Mouse (Mus musculus) forebrain, embryonic 12.5 days (tissue): ENCODE measurements around the gene Smap1. TPM values are rescaled to one million over a fixed set of nuclear protein-coding genes. Genes with fewer than 3 reads are reported as not detected.

Source experiments
- ATAC-seq: fragments of 200-750 bp; cut with Nextera tagmentation; 2 replicates; pipeline ENCODE4 v1.8.0; 2017; ENCODE audit warnings: moderate TSS enrichment; ENCODE audit not compliant: low FRiP score
- H3K27ac ChIP-seq: fragments of 300-500 bp; sonication (generic); 2 replicates; pipeline ENCODE4 v1.5.1; 2016; ENCODE audit warnings: mild to moderate bottlenecking
- H3K27me3 ChIP-seq: fragments of 300-500 bp; sonication (generic); 2 replicates; pipeline ENCODE4 v1.6.1; 2016; ENCODE audit warnings: mild to moderate bottlenecking
- H3K36me3 ChIP-seq: fragments of 300-500 bp; sonication (generic); replicated peaks from 2 replicates; pipeline ENCODE4 v1.6.1; 2016; ENCODE audit warnings: mild to moderate bottlenecking
- H3K4me1 ChIP-seq: fragments of 300-500 bp; sonication (generic); 2 replicates; pipeline ENCODE4 v1.6.1; 2016
- H3K4me2 ChIP-seq: fragments of 300-500 bp; sonication (generic); 2 replicates; pipeline ENCODE4 v1.6.1; 2016; ENCODE audit warnings: mild to moderate bottlenecking, moderate library complexity
- H3K4me3 ChIP-seq: fragments of 300-500 bp; sonication (generic); replicated peaks from 2 replicates; pipeline ENCODE4 v1.5.1; 2016; ENCODE audit warnings: mild to moderate bottlenecking
- H3K9ac ChIP-seq: fragments of 300-500 bp; sonication (generic); 2 replicates; pipeline ENCODE4 v1.6.1; 2016; ENCODE audit warnings: mild to moderate bottlenecking
- H3K9me3 ChIP-seq: fragments of 300-500 bp; sonication (generic); 2 replicates; pipeline ENCODE4 v1.6.1; 2016
- WGBS: fragments of 180-500 bp; shearing (Covaris S2); methylation state at CpG from one replicate; pipeline ENCODE4 v1.1.7; 2016; 5-methylcytosine and 5-hydroxymethylcytosine counted together
- polyA plus RNA-seq: library from polyadenylated mRNA; unstranded; fragments of >200 nt; fragmentation: Nextera tagmentation; extraction: Ambion mirVana; gene quantifications from 2 replicates; pipeline ENCODE4 v1.2.1, GENCODE M21; 2016

The Smap1 gene
- polyA plus RNA-seq, 1 experiment from 2014 or later = 60.9 TPM

DNA sequence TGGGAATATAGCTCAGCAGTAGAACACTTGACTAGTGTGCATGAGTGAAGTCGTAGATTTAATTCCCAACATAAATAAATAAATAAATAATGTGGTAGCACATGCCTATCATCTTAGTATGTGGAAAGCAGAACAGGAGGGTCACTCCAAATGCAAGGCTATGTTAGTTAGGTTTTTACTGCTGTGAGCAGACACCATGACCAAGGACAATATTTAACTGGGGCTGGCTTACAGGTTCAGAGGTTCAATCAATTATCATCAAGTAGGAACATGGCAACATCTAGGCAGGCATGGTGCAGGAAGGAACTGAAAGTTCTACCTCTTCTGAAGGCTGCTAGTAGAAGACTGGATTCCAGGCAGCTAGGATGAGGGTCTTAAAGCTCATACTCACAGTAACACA lies 22.0 kb upstream of the Smap1 start:
- H3K9ac ChIP-seq = no peak overlapping the region
- no peak overlapping the region for H3K4me3 ChIP-seq

DNA sequence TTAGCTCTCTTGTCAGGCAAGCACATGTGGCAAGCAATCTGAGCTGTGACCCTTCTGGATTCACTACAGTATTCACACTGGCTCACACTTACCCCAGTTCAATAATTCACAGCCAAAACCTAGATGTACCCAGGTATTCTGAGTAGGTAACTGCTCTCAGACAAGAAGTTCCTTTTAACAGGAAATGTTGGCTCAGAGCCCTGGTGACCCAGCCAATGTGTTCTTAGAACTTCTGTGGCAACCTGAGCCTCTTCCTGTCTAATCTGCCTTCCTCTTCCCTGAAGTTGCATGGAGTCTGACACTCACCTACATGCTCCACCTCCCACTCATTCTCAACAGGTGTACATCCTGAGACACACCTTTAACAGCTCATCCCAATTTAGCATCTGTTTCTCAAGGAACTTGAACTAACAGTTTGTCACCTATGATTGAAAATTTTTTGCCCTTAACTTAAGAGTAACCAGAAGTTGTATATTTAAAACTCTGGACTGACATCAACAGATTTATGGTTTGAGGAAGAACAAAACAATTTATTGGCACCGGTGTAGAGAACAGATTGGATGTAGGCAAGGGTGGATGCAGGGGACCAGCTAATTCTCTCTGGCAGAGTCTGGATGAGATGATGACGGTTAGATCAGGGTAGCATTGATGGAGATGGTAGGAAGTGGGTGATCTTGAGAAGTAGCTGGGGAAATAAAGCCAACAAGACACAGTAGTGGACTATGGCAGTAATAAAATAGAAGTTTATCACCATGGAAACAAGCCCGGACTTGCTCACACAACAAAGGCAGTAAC lies 21.2 kb upstream of the Smap1 start:
- Histone ChIP-seq H3K27ac (no peak overlapping the region), H3K9me3 (0 out of 2 replicates have a peak, but pooled peaks cover 6% of the 10 kb centered on the region), H3K9ac (no peak overlapping the region), H3K4me1 (peaks cover 2% of the 10 kb centered on the region), H3K4me2 (no peak overlapping the region), H3K4me3 (no peak overlapping the region), H3K36me3 (no peaks in the 10 kb centered on the region), H3K27me3 (peaks cover 5% of the 10 kb centered on the region; the same call in 1 of the 2 replicates)
- no peak for ATAC-seq
- WGBS = 85% methylated on average over 3 of the region's 3 CpGs

More for the DNA sequence above, 22.0 kb upstream of the Smap1 start:
- H3K4me1 ChIP-seq = peaks cover 7% of the 10 kb centered on the region
- peaks cover 5% of the 10 kb centered on the region; the same call in 1 of the 2 replicates for H3K27me3 ChIP-seq
- 85% methylated on average over 1 of the region's 1 CpGs for WGBS
- 0 out of 2 replicates have a peak, but pooled peaks cover 6% of the 10 kb centered on the region for H3K9me3 ChIP-seq
- no peak overlapping the region for H3K27ac ChIP-seq
- no peak for ATAC-seq
- H3K4me2 ChIP-seq = no peak overlapping the region
- no peaks in the 10 kb centered on the region for H3K36me3 ChIP-seq

- no peaks in the 10 kb centered on the region for H3K36me3 ChIP-seq
- no peak overlapping the region for H3K9ac ChIP-seq
- H3K4me3 ChIP-seq = no peak overlapping the region
- H3K27ac ChIP-seq = no peak overlapping the region
- no peaks in the 10 kb centered on the region for H3K4me1 ChIP-seq
- ATAC-seq = no peak
- WGBS = 18% methylated on average over 4 of the region's 4 CpGs
- H3K27me3 ChIP-seq = no peaks in the 10 kb centered on the region
- H3K4me2 ChIP-seq = no peak overlapping the region
- H3K9me3 ChIP-seq = 0 out of 2 replicates have a peak, but pooled peaks cover 6% of the 10 kb centered on the region
Measured at GRCm38 (mm10) chr1:23935408-23935762, 13.3 kb upstream of the Smap1 start.

DNA sequence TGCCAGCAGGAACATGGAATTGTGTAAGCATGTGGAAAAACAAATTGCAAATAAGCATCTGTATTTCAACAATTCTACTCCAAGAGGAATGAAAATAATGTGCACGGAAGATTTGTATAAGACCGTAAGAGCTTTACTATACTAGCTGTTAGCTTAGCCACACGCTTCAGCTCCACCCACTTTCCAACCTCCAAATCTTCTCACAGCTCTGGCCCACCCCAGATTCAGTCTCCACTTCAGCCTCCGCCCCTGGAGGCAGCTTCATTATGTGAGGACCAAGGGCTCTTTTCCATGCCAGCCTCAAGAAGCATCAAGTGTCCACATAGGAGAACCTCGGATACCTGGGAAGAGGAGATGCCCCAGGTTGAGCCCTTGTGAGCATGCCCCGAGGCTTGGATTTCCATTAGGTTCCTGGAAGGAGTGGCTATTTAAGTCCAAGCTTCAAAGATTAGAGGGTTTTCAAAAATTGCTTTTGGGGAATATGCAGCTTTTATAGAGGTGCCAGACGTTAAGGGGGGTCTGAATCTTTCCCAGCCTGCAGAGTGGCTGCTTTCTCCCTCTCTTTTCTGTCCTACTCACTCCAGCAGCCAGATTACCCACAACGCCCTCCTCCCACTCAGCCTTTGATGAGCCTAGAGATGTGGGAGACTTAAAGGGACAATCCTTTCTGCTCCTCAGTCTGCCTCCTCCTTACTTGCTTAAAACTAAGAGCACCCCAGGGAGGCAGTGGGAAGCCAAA lies 12.7 kb upstream of the Smap1 start:
- WGBS = 57% methylated on average over 8 of the region's 8 CpGs
- Histone ChIP-seq H3K4me1 (no peaks in the 10 kb centered on the region), H3K4me2 (no peak overlapping the region), H3K36me3 (no peaks in the 10 kb centered on the region), H3K4me3 (no peak overlapping the region), H3K27me3 (no peaks in the 10 kb centered on the region), H3K9ac (no peak overlapping the region), H3K9me3 (0 out of 2 replicates have a peak, but pooled peaks cover under 1% of the 10 kb centered on the region), H3K27ac (no peak overlapping the region)
- no peak for ATAC-seq

GRCm38 (mm10) chr1:23929410-23929809 lies 7.3 kb upstream of the Smap1 start:
- WGBS = 90% methylated on average over 6 of the region's 6 CpGs
- Histone ChIP-seq H3K9ac (no peak overlapping the region), H3K4me2 (no peak overlapping the region), H3K27ac (no peak overlapping the region), H3K4me3 (no peak overlapping the region), H3K9me3 (no peaks in the 10 kb centered on the region), H3K4me1 (no peaks in the 10 kb centered on the region), H3K27me3 (no peaks in the 10 kb centered on the region), H3K36me3 (no peaks in the 10 kb centered on the region)
- no peak for ATAC-seq

DNA sequence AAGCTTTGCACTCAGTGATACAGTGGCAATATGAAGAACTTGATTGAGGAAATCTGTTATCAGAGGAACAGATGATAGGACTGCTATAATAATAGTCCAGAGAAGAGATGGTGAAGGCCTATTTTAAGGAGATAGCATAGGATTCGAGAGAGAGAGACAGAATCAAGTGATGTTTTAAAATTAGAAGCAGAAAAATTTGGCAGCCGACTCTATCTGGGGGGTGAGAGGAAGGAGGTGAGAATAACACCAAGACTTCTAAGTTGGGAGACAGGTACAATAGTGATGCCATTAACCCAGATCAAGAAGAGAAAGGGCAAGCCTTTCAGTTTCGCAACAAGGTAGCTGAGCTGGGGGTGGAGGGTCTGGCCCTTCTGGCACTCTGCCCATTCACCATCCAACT lies 6.3 kb upstream of the Smap1 start:
- no peak overlapping the region for H3K9ac ChIP-seq
- H3K27ac ChIP-seq = no peak overlapping the region
- H3K36me3 ChIP-seq = no peaks in the 10 kb centered on the region
- 88% methylated on average over 3 of the region's 3 CpGs for WGBS
- H3K4me3 ChIP-seq = no peak overlapping the region
- no peak overlapping the region for H3K4me2 ChIP-seq
- ATAC-seq = no peak
- no peaks in the 10 kb centered on the region for H3K9me3 ChIP-seq
- H3K27me3 ChIP-seq = no peaks in the 10 kb centered on the region
- no peaks in the 10 kb centered on the region for H3K4me1 ChIP-seq

DNA sequence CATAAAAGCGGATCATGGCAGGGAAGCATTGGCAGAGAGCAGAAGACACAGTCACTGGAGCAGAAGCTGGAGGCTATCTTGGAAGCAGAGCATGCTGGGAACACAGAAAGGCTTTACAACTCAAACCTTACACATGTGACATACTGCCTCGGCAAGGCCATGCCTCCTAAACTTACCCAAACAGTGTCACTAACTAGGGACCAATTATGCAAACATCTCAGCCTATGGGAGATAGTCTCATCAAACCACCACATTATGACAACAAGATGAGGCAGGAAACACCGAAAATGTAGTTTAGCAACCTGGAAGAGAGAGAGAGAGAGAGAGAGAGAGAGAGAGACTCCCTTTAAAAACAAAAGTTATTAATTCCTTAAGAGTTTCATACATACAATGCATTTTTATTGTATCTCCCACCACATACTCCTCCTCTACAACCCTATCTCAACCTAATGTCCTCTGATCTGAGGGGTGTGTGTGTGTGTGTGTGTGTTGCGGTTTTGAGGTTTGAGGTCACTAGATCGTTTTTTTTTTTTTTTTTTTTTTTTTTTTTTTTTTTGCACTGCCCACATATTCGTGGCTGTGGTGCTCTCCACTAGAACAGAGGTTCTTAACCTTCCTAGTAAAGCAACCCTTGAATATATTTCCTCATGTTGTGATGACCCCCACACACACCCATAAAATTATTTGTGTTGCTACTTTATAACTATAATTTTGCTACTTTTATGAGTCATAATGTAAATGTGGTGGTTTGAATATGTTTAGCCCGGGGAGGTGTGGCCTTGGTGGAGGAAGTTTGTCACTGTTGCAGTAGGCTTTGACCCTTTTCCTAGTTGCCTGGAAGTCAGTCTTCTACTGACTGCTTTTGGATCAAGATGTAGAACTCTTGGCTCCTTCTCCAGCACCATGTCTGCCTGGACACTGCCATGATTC lies 1.9 kb upstream of the Smap1 start:
- no peak for ATAC-seq
- H3K4me2 ChIP-seq = no peak overlapping the region
- WGBS = 86% methylated on average over 7 of the region's 7 CpGs
- no peak overlapping the region for H3K9ac ChIP-seq
- H3K36me3 ChIP-seq = no peaks in the 10 kb centered on the region
- H3K9me3 ChIP-seq = no peaks in the 10 kb centered on the region
- peaks cover 15% of the 10 kb centered on the region for H3K4me1 ChIP-seq
- no peak overlapping the region for H3K4me3 ChIP-seq
- no peaks in the 10 kb centered on the region for H3K27me3 ChIP-seq
- H3K27ac ChIP-seq = no peak overlapping the region

DNA sequence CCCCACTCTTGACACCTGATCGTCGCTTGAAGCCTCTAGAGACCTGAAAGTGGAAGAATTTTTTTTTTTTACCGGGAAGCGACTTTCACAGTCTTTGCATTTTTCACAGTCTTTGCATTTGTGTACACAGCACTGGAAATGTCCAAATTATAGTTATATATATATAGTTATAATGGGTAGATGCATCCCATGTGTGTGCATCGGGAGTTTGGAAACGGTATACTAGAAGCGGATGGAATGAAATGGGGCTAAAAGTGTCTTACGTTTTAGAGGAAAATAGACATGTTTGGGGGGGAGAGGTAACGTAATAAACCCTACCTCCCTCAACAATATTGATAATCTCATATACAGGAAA lies 390 bp upstream of the Smap1 start:
- H3K4me1 ChIP-seq = peaks cover 15% of the 10 kb centered on the region
- peak overlapping the region; percentile 90 for H3K4me3 ChIP-seq
- H3K27ac ChIP-seq = peak overlapping the region; percentile 93
- ATAC-seq = peak; percentile 13; the same call in 1 of the 2 replicates
- peak overlapping the region; percentile 74 for H3K4me2 ChIP-seq
- H3K9ac ChIP-seq = peak overlapping the region; percentile 88
- H3K36me3 ChIP-seq = no peaks in the 10 kb centered on the region
- H3K9me3 ChIP-seq = no peaks in the 10 kb centered on the region
- 34% methylated on average over 9 of the region's 9 CpGs for WGBS
- no peaks in the 10 kb centered on the region for H3K27me3 ChIP-seq

DNA sequence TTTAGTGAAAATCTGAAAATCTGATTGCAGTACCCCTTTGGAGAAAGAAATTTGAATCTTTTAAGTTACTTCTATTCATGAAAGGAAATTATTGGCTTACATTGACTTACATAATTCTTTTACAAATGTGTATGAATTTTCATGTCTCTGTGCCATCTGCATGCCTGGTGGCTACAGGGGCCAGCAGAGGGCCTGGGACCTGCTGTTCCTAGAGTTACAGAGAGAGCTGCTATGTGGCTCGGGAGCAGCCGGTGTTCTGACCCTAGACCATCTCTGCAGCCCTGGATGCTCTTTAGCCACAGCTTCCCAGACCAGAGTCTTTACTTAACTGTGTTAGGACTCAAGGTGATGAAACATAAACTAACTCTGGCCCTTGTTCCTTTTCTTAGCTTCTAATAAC lies 1.8 kb downstream of the Smap1 start:
- Histone ChIP-seq H3K9ac (0 out of 2 replicates have a peak overlapping the region, but pooled peaks have one; percentile 17), H3K9me3 (no peaks in the 10 kb centered on the region), H3K4me3 (no peak overlapping the region), H3K36me3 (no peaks in the 10 kb centered on the region), H3K27ac (no peak overlapping the region), H3K4me1 (peaks cover 15% of the 10 kb centered on the region), H3K27me3 (no peaks in the 10 kb centered on the region), H3K4me2 (peak overlapping the region; percentile 28)
- no peak for ATAC-seq
- 38% methylated on average over 2 of the region's 2 CpGs for WGBS

DNA sequence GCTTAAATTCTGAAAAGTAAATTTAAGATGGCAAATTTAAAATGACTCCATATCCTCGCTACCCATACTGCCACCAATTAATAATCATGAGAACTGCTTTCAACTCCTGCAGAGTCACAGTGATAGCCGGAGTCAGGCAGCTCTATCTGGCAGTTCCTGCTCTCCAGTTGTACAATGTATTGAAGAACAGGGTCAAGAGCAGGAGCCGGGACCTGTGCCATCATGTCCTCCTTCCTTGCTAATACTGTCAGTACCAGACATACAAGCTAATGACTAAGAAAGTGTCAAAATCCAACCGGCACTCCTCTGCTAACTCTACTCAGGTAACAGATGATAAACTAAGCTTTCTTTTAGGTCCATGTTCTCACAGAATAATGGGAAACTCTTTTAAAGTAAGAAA lies 3.0 kb downstream of the Smap1 start:
- no peak overlapping the region for H3K27ac ChIP-seq
- no peaks in the 10 kb centered on the region for H3K9me3 ChIP-seq
- H3K36me3 ChIP-seq = no peaks in the 10 kb centered on the region
- ATAC-seq = no peak
- no peaks in the 10 kb centered on the region for H3K27me3 ChIP-seq
- H3K4me2 ChIP-seq = no peak overlapping the region
- WGBS = 96% methylated on average over 4 of the region's 4 CpGs
- no peak overlapping the region for H3K4me3 ChIP-seq
- H3K9ac ChIP-seq = no peak overlapping the region
- peaks cover 15% of the 10 kb centered on the region for H3K4me1 ChIP-seq

- 89% methylated on average over 4 of the region's 4 CpGs for WGBS
- Histone ChIP-seq H3K9ac (no peak overlapping the region), H3K4me2 (no peak overlapping the region), H3K4me3 (no peak overlapping the region), H3K9me3 (no peaks in the 10 kb centered on the region), H3K36me3 (no peaks in the 10 kb centered on the region), H3K27me3 (no peaks in the 10 kb centered on the region), H3K4me1 (peaks cover 3% of the 10 kb centered on the region), H3K27ac (no peak overlapping the region)
- ATAC-seq = no peak
Measured at GRCm38 (mm10) chr1:23915483-23915882, 6.6 kb downstream of the Smap1 start.

- no peak overlapping the region for H3K4me2 ChIP-seq
- H3K27ac ChIP-seq = no peak overlapping the region
- WGBS = 63% methylated on average over 2 of the region's 2 CpGs
- H3K27me3 ChIP-seq = no peaks in the 10 kb centered on the region
- no peaks in the 10 kb centered on the region for H3K36me3 ChIP-seq
- ATAC-seq = no peak
- H3K4me3 ChIP-seq = no peak overlapping the region
- H3K9me3 ChIP-seq = no peaks in the 10 kb centered on the region
- H3K9ac ChIP-seq = no peak overlapping the region
- no peaks in the 10 kb centered on the region for H3K4me1 ChIP-seq
Measured at GRCm38 (mm10) chr1:23912988-23913387, 9.1 kb downstream of the Smap1 start.
